Mouse (Mus musculus) heart, postnatal 14 days (tissue): ENCODE data around the gene Gnptab. TPM values are rescaled to one million over a fixed set of nuclear protein-coding genes. Genes with fewer than 3 reads are reported as not detected.

Experiments
- DNase-seq, 2 experiments: peaks; one replicate each; pipeline ENCODE4 v3.0.0; 2021 to 2022
- intact Hi-C: fragments of 180-260 bp; cut with DNase I; formaldehyde crosslinking; loops from one replicate; pipeline ENCODE4 v1.15.1; 2025
- total RNA-seq, 2 experiments: library from RNA; stranded (reverse); gene quantifications; 2 replicates each; pipeline ENCODE4 v1.2.3; 2021

The Gnptab gene
- total RNA-seq, 2 experiments from 2014 or later = 30.5 to 32.2 TPM

DNA sequence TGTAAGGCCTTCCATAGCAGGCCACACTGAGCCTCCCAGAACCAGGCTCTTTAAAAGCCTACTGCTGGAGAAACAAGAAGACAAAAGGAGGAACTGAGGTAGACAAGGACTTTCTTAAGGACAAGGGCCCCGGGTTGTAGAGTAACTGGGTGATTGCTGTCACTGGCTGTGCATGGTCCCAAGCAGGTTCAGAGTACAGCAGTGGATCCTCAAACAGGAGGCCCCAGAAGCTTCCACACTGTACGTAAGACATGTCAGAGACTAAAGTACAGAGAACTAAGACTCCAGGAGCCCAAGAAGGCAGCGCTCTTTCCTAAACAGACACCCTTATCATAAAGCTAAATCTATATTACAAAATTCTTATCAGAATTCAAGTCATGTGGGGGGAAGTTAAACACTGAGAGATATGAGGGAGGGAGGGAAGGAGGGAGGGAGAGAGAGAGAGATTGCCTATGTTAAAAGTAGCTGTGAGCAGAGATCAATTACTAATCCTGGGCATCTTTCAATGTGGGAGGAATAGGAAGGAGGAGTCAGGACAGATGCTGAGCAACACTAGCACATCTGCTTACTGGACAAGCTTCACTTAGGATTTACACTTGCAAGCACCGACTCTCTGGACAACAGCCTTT, 116.1 kb downstream of the Gnptab start:
- intact Hi-C loops = no loop called here
- no peak for DNase-seq

Other genes with a start within 250 kb of the Gnptab start
- gene Parpbp, start 232.2 kb upstream of the Gnptab start, total RNA-seq = 1 to 10 TPM; 1.0 to 2.5 TPM
- gene Nup37, start 232.1 kb upstream of the Gnptab start, total RNA-seq = 1 to 10 TPM; 7.0 to 7.2 TPM
- gene Washc3, start 178.0 kb upstream of the Gnptab start, total RNA-seq = 10 to 100 TPM; 25.0 to 28.1 TPM
- 1 to 10 TPM; 3.8 to 3.9 TPM for gene Dram1, start 52 bp upstream of the Gnptab start, total RNA-seq
- gene Sycp3, start 80.4 kb downstream of the Gnptab start, total RNA-seq = not detected
- gene Chpt1, start 124.9 kb downstream of the Gnptab start, total RNA-seq = 100 to 1,000 TPM; 252 to 257 TPM
- gene Mybpc1, start 226.0 kb downstream of the Gnptab start, total RNA-seq = under 1 TPM; 0.19 to 0.20 TPM